Mouse (Mus musculus) monocyte, adult 2 months (primary cell): ENCODE data around the gene Ush1g.

Experiments
- DNase-seq, 2 experiments: peaks; one replicate each; pipeline ENCODE4 v3.0.0; 2022; ENCODE audit warnings: low spot score in 2 of 2, low read depth in 1 of 2

Ush1g gene

GRCm38 (mm10) chr11:115290314-115290713, 31.5 kb downstream of the Ush1g start:
- DNase-seq, result no peak

GRCm38 (mm10) chr11:115289885-115290284, 32.0 kb downstream of the Ush1g start:
- DNase-seq, result no peak

- no peak for DNase-seq
These were observed 33.5 kb downstream of the Ush1g start for GRCm38 (mm10) chr11:115288305-115288704.

GRCm38 (mm10) chr11:115287386-115287785, 34.5 kb downstream of the Ush1g start:
- DNase-seq, result no peak

- DNase-seq, result no peak
These were observed 35.4 kb downstream of the Ush1g start for GRCm38 (mm10) chr11:115286201-115286993.

GRCm38 (mm10) chr11:115285282-115285681, 36.6 kb downstream of the Ush1g start:
- DNase-seq, result no peak

- DNase-seq, result no peak
These were observed 37.8 kb downstream of the Ush1g start for GRCm38 (mm10) chr11:115283891-115284620.

- DNase-seq, result no peak
These were observed 38.4 kb downstream of the Ush1g start for GRCm38 (mm10) chr11:115283486-115283765.

- DNase-seq, result no peak
These were observed 38.9 kb downstream of the Ush1g start for GRCm38 (mm10) chr11:115282723-115283485.

- no peak for DNase-seq
These were observed 39.5 kb downstream of the Ush1g start for GRCm38 (mm10) chr11:115282295-115282694.

GRCm38 (mm10) chr11:115279726-115280125, 42.1 kb downstream of the Ush1g start:
- DNase-seq, result no peak

GRCm38 (mm10) chr11:115278176-115278575, 43.7 kb downstream of the Ush1g start:
- DNase-seq, result no peak

- DNase-seq, result no peak
These were observed 44.3 kb downstream of the Ush1g start for GRCm38 (mm10) chr11:115277604-115277975.

- DNase-seq, result peak; percentile 98 to 99
These were observed 44.8 kb downstream of the Ush1g start, which contains the start of gene Fdxr for GRCm38 (mm10) chr11:115276780-115277603. Fdxr (minus strand) TSS chr11:115277050.

GRCm38 (mm10) chr11:115275954-115276353, 45.9 kb downstream of the Ush1g start:
- DNase-seq, result no peak

- no peak for DNase-seq
These were observed 46.3 kb downstream of the Ush1g start for GRCm38 (mm10) chr11:115275509-115275908.

- DNase-seq, result no peak
These were observed 47.1 kb downstream of the Ush1g start for GRCm38 (mm10) chr11:115274771-115275170.

GRCm38 (mm10) chr11:115274178-115274577, 47.7 kb downstream of the Ush1g start:
- no peak for DNase-seq

GRCm38 (mm10) chr11:115273735-115274134, 48.1 kb downstream of the Ush1g start:
- no peak for DNase-seq

GRCm38 (mm10) chr11:115272894-115273498, 48.8 kb downstream of the Ush1g start:
- no peak for DNase-seq

GRCm38 (mm10) chr11:115271481-115271880, 50.4 kb downstream of the Ush1g start:
- no peak for DNase-seq
